Mouse (Mus musculus) 3134 (cell line): Measurements from ENCODE around the gene Surf2.

Experiments
- DNase-seq: peaks from one replicate; pipeline ENCODE4 v3.0.0-alpha.2; 2011; ENCODE audit warnings: low spot score; ENCODE audit not compliant: insufficient read length; ENCODE audit errors: extremely low read depth

Gene Surf2

GRCm38 (mm10) chr2:26913416-26914147, 2.6 kb upstream of the Surf2 start:
- no peak for DNase-seq

- no peak for DNase-seq
Observed at GRCm38 (mm10) chr2:26914148-26914941, 1.8 kb upstream of the Surf2 start.

DNA sequence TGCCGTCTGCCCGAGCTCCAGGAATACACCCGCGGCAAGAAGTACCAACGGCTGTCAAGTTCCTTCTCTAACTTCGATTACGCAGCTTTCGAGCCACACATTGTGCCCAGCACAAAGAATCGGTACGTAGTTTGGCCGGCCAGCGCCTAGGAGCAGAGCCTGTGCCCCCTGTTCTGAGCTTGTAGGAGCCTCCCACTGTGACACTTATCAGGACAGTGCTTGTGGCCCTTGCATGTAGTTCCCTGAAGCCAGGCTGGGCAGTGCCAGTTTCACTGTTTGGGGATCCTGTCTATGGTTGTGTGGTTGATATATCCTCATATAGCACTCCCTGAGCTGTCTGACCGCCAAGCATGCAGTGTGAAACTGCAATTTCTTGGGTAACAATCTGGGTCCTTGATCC, 571 bp downstream of the Surf2 start:
- DNase-seq = no peak

DNA sequence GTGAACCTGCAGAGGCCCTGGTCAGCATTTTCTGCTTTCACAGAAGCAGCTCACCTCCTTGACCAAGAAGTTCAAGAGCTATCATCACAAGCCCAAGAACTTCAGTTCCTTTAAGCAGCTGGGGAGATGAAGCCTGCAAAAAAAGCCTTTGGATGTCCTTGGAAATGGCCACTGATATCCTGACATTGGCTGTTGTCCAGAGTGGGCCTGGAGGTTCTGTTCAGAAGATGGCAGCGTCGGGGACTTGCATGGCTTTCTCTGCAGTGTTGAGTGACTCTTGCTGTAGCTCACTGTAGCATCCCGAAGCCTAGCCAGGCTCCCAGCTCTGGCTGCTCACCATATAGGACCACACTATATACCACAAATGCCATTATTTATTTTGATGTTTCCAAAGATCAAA, 3.5 kb downstream of the Surf2 start:
- DNase-seq = no peak

- DNase-seq = no peak
Observed at GRCm38 (mm10) chr2:26920190-26920855, 4.2 kb downstream of the Surf2 start.

DNA sequence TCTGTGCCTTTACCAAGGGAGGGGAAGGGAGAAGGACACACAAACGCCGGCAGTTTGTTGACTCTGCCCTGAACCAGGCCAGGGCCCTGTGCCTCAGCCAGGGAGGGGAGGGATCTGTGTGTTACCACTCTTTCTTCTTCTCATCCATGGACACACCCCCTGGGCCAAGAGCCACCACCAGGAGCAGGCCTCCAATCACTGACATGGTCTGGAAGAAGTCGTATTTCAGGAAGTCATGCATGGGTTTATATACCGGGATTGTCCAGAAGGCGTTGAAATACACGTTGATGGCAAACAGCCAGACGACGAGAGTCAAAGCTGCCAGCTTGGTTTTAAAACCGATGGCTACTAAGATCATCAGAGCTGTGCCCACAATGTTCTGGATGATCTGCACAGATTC, 5.6 kb downstream of the Surf2 start:
- DNase-seq = no peak

DNA sequence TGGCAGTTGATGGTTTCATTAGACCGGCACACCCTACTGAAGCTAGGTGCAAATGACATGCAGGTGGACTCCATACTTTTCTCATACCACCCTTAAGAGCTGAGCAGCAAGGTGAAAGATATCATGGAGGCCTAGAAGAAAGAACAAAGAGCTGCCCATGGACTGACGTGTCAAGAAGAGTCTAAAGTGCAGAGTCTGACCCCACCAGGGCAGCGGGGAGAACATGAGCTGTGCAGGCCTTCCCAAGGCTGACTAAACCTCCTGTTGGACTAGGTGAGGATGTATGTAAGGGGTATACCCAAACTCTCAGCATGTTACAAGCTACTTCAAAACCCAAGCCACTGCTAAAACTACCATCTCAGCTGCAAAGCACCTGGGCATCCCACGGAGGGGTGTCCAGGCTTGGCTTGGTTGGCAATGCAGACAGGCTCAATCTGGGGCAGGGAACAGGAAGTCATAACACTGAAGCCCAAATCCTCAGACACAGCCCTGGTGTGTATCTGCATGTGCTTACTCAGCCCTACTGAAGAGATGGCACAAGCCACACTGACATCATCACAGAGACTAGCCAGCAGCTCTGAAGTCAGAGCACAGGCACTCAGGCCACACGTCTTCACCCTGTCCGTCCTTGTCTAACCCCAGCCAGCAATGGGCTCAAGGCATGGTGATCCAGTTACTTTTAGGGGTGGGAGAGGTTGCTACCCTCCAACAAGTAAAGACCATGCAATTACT, 11.7 kb downstream of the Surf2 start:
- no peak for DNase-seq

DNA sequence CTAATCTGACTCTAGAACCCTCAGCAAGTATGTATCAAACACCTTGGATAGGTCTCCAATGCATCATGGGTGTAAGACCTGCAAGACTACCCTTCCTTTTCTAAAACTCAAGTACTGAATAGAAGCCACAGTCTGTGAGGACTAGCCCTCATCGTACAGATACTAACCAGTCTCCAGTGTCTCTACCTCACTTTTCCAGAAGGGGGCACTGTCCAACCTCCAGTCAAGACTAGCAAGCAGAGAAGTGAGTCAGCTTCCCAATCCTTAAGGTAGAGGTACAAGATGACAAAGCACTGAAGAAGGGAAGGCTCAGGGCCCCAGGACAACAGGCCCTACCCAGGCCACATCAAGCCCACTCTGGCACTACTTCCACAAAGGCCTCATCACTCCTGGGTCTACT, 14.2 kb downstream of the Surf2 start:
- DNase-seq = peak; percentile 44

DNA sequence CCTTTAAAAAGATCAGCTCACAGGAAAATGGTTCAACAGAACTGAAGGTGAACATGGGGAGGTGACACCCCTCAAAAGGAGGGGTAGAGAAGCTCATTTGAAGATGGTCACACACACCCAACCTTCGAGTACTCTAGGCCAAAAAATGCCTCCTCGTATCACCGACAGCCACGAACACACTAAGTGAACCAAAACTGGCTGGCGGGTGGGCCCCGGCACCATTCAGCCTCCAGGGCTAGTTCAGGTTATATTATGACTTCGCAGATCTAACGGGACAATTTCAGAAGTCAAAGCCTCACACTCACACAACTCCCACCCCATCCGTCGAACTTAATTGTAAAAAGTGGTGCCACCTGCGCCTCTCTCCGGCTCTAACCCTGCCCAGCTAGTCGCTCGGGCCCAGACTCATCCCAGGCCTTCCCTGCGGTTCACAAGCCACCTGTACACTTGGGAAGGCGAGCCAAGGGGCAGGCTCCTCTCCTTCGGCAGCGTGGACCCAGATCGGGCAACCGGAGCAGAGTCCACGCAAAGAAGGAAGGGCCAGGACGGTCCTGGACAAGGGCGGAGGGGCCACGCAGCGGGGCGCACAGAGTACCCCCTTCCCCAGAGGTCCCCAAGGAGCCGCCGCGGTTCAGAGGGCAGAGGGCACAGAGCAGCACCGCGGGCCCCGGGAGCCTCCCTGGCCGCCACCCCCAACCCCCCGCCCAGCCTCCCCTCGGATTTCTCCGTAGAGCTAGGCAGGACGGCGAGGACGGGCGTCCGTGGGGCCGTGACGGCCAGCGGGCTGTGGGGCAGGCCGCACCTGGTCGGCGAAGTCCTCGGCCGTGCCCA, 16.5 kb downstream of the Surf2 start:
- peak; percentile 61 for DNase-seq

DNA sequence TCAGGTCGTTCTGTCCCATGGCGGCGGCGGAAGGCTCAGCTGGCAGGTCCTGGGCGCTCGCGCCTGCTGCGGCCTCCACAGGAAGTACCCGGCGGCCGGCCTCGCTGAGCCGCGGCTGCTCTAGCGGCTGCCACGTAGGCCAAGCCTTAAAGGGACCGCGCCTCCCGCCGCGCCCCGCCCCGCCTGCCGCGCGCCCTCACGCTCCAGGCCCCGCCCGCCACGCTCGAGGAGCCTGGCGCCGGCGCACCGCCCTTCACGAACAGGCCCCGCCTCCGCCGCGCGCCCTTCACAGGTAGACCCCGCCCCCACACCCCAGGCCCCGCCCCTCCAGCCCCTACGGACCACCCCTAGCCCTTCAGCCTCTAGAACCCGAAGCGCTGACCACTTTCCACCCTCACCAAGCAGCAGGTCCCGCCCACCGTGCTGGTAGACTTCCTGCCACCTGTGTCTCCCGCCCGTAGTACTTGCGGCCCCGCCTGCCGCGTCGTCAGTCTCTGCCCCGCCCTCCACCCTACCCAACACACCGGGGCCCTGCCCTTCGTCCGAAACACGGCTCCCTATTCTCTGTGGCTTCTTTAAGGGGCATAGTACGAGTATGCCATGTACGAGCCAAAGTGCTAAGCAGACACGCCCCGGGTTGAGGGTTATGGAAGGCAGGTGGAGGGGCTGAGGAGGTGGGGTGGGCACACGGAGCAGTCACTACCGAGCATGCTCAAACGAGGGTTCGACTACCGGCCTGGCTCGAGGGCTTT, 17.3 kb downstream of the Surf2 start, which contains the start of the genes Surf4 and Stkld1:
Gene Surf4, minus strand, starts transcription at position 625 of the 752 bp plus-strand sequence.
Gene Stkld1, plus strand, starts transcription at position 744 of the 752 bp plus-strand sequence.
- DNase-seq = peak; percentile 90

GRCm38 (mm10) chr2:26935286-26935685, 19.1 kb downstream of the Surf2 start:
- DNase-seq = no peak

DNA sequence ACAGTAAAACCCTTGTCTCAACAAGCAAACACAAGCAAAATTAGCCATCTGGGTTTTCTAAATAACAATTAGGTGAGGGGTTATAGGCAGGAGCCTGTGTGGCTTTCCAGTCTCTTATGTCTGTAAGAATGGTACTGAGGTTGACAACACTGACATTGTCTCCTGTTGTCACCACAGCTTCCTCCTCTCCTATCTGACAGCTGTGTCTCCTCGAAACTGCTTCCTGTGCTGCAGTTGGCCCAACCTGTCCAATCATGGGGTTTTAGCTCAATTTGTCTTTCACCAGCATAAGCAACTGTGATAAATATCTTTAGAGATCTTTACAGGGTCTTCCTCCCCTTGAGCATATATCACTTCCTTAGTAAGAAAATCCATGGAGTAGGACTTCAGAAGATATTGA, 20.3 kb downstream of the Surf2 start:
- no peak for DNase-seq

GRCm38 (mm10) chr2:26941539-26941938, 25.4 kb downstream of the Surf2 start:
- no peak for DNase-seq

DNA sequence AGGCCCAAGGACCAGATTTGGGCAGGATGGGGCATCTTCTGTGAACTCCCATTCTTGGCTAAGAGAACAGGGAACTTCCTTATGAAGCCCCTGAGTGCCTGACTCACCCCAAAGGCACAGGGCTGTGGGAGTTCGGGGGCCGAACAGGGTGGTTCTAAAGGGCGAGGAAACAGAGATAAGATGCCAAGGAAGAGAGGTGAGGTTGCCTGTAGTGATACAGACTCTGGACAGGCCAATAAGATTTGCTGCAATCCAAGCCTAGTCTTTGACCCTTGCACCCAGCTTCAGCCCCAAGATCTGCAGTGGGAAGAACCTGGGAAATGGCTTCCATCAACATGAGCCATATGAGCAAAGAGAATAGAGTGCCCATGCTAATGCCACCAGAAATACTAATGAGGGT, 27.1 kb downstream of the Surf2 start:
- no peak for DNase-seq

DNA sequence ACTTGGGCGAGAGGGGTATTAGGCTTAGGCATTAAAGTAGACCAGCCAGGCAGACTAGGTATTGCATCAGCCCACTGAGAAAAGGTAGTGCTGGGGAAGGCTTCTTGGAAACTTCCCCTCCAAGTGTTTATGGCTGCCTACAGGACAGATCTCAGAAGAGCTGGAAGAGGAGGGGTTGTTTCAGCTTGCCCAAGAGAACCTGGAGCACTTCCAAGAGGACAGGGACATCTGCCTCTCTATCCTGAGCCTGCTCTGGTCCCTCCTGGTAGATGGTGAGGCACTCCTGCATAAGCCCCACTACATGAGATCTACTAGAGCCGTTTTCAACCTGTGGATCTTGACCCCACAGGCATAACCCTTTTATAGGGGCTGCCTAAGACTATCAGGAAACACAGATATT, 34.2 kb downstream of the Surf2 start:
- no peak for DNase-seq

DNA sequence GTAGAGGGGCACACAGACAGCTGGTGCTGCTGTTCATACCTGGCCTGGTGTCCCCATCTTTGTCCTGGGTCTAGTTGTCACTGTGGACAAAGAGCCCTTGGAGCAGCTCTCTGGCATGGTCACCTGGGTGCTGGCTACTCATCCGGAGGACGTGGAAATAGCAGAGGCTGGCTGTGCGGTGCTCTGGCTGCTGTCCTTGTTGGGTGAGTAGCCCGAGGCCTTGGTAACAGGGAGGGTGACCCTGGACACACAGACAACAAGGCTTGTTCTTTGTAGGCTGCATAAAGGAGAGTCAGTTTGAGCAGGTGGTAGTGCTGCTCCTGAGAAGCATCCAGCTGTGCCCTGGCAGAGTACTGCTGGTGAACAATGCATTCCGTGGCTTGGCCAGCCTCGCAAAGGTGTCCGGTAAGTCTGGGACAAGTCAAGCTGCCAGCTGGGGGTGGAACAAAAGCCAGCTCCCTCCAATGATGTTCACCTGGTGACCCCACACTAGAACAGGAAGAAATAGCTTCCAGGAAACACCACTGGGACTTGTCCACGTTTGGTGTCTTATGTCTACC, 35.3 kb downstream of the Surf2 start:
- DNase-seq = no peak

DNA sequence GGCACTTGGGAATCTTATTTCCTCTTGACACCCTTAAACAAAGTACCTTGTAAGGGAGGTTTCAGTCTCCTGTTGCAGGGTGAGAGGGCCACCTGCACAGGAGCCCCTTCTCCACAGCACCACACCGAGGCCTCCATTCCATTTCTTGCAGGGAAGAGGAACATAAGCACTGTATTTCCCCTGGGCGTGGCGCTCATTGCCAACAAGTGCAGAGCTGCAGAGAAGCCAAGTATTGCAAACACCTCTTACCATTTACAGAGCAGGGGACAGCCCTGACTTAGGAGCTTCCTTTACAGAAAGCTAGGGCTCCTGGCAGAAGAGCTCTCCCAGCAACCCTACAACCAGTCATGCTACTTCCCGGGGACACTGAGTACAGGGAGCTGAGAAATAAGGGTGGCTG, 36.0 kb downstream of the Surf2 start:
- DNase-seq = no peak

- DNase-seq = no peak
Observed at GRCm38 (mm10) chr2:26952866-26953265, 36.7 kb downstream of the Surf2 start.
